Mouse (Mus musculus): ENCODE measurements around the gene Vmn2r94. TPM values are rescaled to one million over a fixed set of nuclear protein-coding genes. Genes with fewer than 3 reads are reported as not detected.

Vmn2r94 gene
- not detected in 2 replicates for polyA plus RNA-seq (2015; fragmentation: Nextera tagmentation; extraction: Ambion mirVana)

DNA sequence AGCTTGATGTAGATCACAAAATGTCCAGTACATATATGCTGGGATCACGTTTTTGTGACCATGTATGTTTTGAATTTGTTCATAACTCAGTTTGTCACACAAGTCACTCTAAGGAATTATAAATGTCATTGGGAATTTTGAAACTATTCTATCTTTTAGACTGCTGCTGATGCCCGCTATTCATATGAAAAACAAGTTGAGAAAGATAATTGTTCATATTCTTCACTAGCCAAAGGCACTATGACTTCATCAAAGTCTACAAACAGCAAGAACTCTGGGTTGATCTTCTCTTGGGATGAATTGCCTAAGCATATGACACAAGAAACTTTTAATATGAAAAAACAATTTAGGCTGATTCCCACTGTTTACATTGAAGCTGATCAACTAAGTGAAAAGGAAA lies at the start of gene Vmn2r94:
TSS of gene Vmn2r94 (minus strand) at position 101 of the 400 bp plus-strand sequence.
- Histone ChIP-seq H3K4me3 (no peak within 1 kb of the TSS), H3K9ac (no peak within 1 kb of the TSS), H3K27ac (no peak within 1 kb of the TSS), H3K4me2 (no peak within 1 kb of the TSS), H3K36me3 (no peaks in the 10 kb centered on the region), H3K9me3 (peaks cover 3% of the 10 kb centered on the region; the same call in 1 of the 2 replicates), H3K4me1 (replicated peaks) (no peaks in the 10 kb centered on the region), H3K27me3 (no peaks in the 10 kb centered on the region)
- 62% methylated on average over 2 of the region's 2 CpGs for WGBS
- no peak for ATAC-seq (ENCODE audit: low FRiP score)

DNA sequence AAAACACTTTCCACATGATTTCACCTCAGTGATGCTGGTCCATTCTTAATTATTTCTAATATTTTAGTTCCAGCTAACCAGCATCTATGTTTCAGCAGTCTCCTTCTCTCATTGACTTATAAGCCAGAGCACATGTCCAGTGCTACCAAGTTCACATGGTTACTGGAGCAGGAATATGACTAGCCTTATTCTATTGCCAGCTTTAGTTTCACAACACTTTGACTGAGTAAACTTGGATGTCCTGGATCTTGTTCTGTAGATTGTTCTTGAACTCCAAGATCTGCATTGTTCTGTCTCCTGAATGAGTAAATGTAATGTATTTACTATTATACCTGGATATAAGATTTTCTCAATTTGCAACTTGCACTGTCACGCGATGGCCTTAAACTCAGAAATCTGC lies 45.5 kb upstream of the Vmn2r94 start:
- no peaks in the 10 kb centered on the region for H3K27me3 ChIP-seq
- H3K9ac ChIP-seq, result no peak overlapping the region
- H3K27ac ChIP-seq, result no peak overlapping the region
- no peak overlapping the region for H3K4me3 ChIP-seq
- ATAC-seq (ENCODE audit: low FRiP score), result no peak
- H3K36me3 ChIP-seq, result no peaks in the 10 kb centered on the region
- no peaks in the 10 kb centered on the region for H3K4me1 ChIP-seq (replicated peaks)
- WGBS, result 96% methylated on average over 2 of the region's 2 CpGs
- peaks cover 19% of the 10 kb centered on the region for H3K9me3 ChIP-seq
- H3K4me2 ChIP-seq, result no peak overlapping the region

DNA sequence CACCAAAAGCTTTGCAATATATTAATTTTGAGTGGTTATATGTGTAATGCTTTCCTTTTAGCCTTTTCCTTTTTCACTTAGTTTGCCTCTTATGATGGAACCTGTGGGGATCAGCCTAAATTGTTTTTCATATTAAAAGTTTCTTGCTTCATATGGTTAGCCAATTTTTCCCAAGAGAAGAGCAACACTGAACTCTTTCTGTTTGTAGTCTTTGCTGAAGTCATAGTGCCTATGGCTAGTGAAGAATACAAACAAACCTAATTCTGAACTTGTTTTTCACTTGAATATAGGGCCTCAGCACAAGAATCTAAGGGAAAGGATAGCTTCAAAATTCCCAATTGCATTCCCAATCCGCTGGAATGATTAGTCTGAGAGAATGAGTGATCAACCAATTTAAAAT lies 20.2 kb upstream of the Vmn2r94 start, which contains the start of gene Vmn2r93:
TSS of gene Vmn2r93 (plus strand) at position 301 of the 400 bp plus-strand sequence.
- ATAC-seq (ENCODE audit: low FRiP score), result no peak

DNA sequence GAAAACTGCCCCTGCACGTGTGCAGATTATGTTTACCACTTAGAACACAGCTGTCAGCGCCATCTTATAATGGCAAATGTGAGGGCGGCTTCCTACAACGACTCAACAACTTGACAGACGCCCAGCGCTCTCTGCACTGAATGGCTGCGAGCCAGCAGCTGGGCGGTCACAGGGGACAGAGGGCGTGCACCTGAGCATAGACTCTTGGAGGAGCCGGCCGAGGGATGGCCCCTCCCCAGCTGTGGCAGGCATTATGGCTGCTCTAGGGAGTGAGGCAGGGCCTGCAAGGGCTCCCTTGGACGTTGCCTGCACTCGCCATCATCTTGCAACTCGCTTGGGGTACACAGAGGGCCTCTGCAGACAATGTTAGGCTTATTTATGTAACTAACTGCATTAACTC lies 40.6 kb downstream of the Vmn2r94 start:
- ATAC-seq (ENCODE audit: low FRiP score), result no peak
- 84% methylated on average over 14 of the region's 14 CpGs for WGBS
- H3K9ac ChIP-seq, result no peak overlapping the region
- H3K4me3 ChIP-seq, result no peak overlapping the region
- H3K4me2 ChIP-seq, result no peak overlapping the region
- no peaks in the 10 kb centered on the region for H3K4me1 ChIP-seq (replicated peaks)
- no peak overlapping the region for H3K27ac ChIP-seq
- no peaks in the 10 kb centered on the region for H3K27me3 ChIP-seq
- peaks cover 14% of the 10 kb centered on the region for H3K9me3 ChIP-seq
- no peaks in the 10 kb centered on the region for H3K36me3 ChIP-seq

More for the DNA sequence above, 20.2 kb upstream of the Vmn2r94 start, which contains the start of gene Vmn2r93:
- Histone ChIP-seq H3K27ac (no peak within 1 kb of the TSS), H3K4me1 (replicated peaks) (no peaks in the 10 kb centered on the region), H3K4me3 (no peak within 1 kb of the TSS), H3K36me3 (no peaks in the 10 kb centered on the region), H3K27me3 (no peaks in the 10 kb centered on the region), H3K4me2 (no peak within 1 kb of the TSS), H3K9me3 (0 out of 2 replicates have a peak, but pooled peaks cover 3% of the 10 kb centered on the region), H3K9ac (no peak within 1 kb of the TSS)
- WGBS, result 48% methylated on average over 1 of the region's 1 CpGs

DNA sequence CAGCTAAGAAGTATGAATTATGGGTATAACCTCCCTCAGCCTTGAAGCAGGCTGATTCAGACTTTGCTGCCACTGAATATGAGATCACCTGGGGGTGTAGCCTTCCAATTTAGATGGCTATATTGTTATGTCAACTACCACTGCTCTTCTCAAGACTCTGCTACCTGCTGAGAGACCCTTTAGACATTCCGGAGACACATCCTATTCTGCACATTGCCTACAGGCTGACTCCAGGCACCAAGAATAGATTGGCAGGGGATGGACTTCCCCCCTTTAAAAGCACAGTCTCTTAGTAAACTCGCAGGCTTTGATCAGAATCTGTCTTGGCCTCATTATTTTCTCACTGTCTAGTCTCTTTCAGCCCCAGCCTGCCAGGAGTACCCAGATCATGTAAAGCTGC lies 45.6 kb downstream of the Vmn2r94 start:
- no peak overlapping the region for H3K4me2 ChIP-seq
- H3K36me3 ChIP-seq, result no peaks in the 10 kb centered on the region
- no peak overlapping the region for H3K9ac ChIP-seq
- peaks cover 14% of the 10 kb centered on the region; the same call in 1 of the 2 replicates for H3K9me3 ChIP-seq
- no peak overlapping the region for H3K4me3 ChIP-seq
- no peak overlapping the region for H3K27ac ChIP-seq
- no peaks in the 10 kb centered on the region for H3K27me3 ChIP-seq
- 73% methylated on average over 2 of the region's 2 CpGs for WGBS
- no peaks in the 10 kb centered on the region for H3K4me1 ChIP-seq (replicated peaks)
- no peak for ATAC-seq (ENCODE audit: low FRiP score)

DNA sequence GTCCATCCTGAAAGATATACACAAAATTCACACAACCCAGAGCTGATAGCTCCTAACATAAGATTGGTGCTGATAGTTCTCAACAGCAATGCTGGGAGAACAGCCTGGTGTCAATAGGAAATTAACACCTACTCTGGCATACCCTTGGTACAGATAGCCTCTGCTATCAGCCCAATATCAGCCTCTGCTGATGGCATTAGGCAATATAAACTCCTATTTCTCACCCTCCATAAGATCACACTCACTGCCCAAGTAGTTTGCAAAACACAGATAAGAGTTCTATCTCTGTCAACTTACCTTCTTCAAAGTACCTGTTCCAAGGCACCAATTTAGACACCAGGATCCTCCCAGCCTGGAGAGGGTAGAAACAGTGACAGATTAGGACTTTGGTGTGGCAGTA lies 56.3 kb downstream of the Vmn2r94 start:
- no peaks in the 10 kb centered on the region for H3K27me3 ChIP-seq
- H3K9ac ChIP-seq, result no peak overlapping the region
- ATAC-seq (ENCODE audit: low FRiP score), result no peak
- no peak overlapping the region for H3K4me2 ChIP-seq
- peaks cover 12% of the 10 kb centered on the region for H3K9me3 ChIP-seq
- no peaks in the 10 kb centered on the region for H3K36me3 ChIP-seq
- no peak overlapping the region for H3K4me3 ChIP-seq
- no peaks in the 10 kb centered on the region for H3K4me1 ChIP-seq (replicated peaks)
- H3K27ac ChIP-seq, result no peak overlapping the region

Other genes starting within 250 kb of the Vmn2r94 start
- gene Vmn2r124, start 228.3 kb downstream of the Vmn2r94 start, polyA plus RNA-seq (2015; fragmentation: Nextera tagmentation; extraction: Ambion mirVana), result 0.03 TPM in 1 of 2 replicates, not detected in the other
- gene Vmn2r91, start 192.7 kb downstream of the Vmn2r94 start, polyA plus RNA-seq (2015; fragmentation: Nextera tagmentation; extraction: Ambion mirVana), result not detected in 2 replicates
- gene Vmn2r92, start 125.9 kb downstream of the Vmn2r94 start, polyA plus RNA-seq (2015; fragmentation: Nextera tagmentation; extraction: Ambion mirVana), result not detected in 2 replicates
- gene Vmn2r93, start 20.3 kb upstream of the Vmn2r94 start, polyA plus RNA-seq (2015; fragmentation: Nextera tagmentation; extraction: Ambion mirVana), result not detected in 2 replicates
- 0.01 TPM in 1 of 2 replicates, not detected in the other for gene Vmn2r95, start 146.3 kb upstream of the Vmn2r94 start, polyA plus RNA-seq (2015; fragmentation: Nextera tagmentation; extraction: Ambion mirVana)